Mouse (Mus musculus): ENCODE measurements around the gene Prkch. TPM values are rescaled to one million over a fixed set of nuclear protein-coding genes. Genes with fewer than 3 reads are reported as not detected.

Gene Prkch
- polyA plus RNA-seq, 1 experiment from 2014 or later = 12.0 TPM

GRCm38 (mm10) chr12:73793216-73793615 lies 208.6 kb downstream of the Prkch start:
- Histone ChIP-seq H3K27me3 (ENCODE audit: control insufficient read depth, insufficient read depth, low read depth, low read length) (no peaks in the 10 kb centered on the region), H3K4me2 (ENCODE audit: low read depth, low read length) (no peak overlapping the region), H3K27ac (ENCODE audit: low read length) (no peak overlapping the region), H3K9ac (ENCODE audit: low read length) (no peak overlapping the region), H3K4me3 (ENCODE audit: low read length) (no peak overlapping the region), H3K36me3 (ENCODE audit: control insufficient read depth, insufficient read depth, low read length) (no peaks in the 10 kb centered on the region), H3K4me1 (replicated peaks; ENCODE audit: control insufficient read depth, insufficient read depth, low read length) (peaks cover 27% of the 10 kb centered on the region), H3K9me3 (ENCODE audit: control insufficient read depth, low read length) (no peaks in the 10 kb centered on the region)
- WGBS = 55% methylated on average over 13 of the region's 13 CpGs
- ATAC-seq (ENCODE audit: low read depth) = no peak

GRCm38 (mm10) chr12:73793744-73794143 lies 209.1 kb downstream of the Prkch start:
- peak overlapping the region; percentile 71 for H3K27ac ChIP-seq (ENCODE audit: low read length)
- H3K27me3 ChIP-seq (ENCODE audit: control insufficient read depth, insufficient read depth, low read depth, low read length) = no peaks in the 10 kb centered on the region
- H3K4me3 ChIP-seq (ENCODE audit: low read length) = no peak overlapping the region
- peak overlapping the region; percentile 31; the same call in 1 of the 2 replicates for H3K4me2 ChIP-seq (ENCODE audit: low read depth, low read length)
- no peaks in the 10 kb centered on the region for H3K36me3 ChIP-seq (ENCODE audit: control insufficient read depth, insufficient read depth, low read length)
- H3K9ac ChIP-seq (ENCODE audit: low read length) = no peak overlapping the region
- H3K9me3 ChIP-seq (ENCODE audit: control insufficient read depth, low read length) = no peaks in the 10 kb centered on the region
- H3K4me1 ChIP-seq (replicated peaks; ENCODE audit: control insufficient read depth, insufficient read depth, low read length) = peaks cover 27% of the 10 kb centered on the region
- 19% methylated on average over 5 of the region's 5 CpGs for WGBS
- no peak for ATAC-seq (ENCODE audit: low read depth)

- Histone ChIP-seq H3K4me3 (ENCODE audit: low read length) (0 out of 2 replicates have a peak overlapping the region, but pooled peaks have one; percentile 3), H3K27me3 (ENCODE audit: control insufficient read depth, insufficient read depth, low read depth, low read length) (no peaks in the 10 kb centered on the region), H3K9ac (ENCODE audit: low read length) (0 out of 2 replicates have a peak overlapping the region, but pooled peaks have one; percentile 2), H3K27ac (ENCODE audit: low read length) (peak overlapping the region; percentile 71), H3K4me2 (ENCODE audit: low read depth, low read length) (peak overlapping the region; percentile 31), H3K4me1 (replicated peaks; ENCODE audit: control insufficient read depth, insufficient read depth, low read length) (peaks cover 24% of the 10 kb centered on the region), H3K36me3 (ENCODE audit: control insufficient read depth, insufficient read depth, low read length) (no peaks in the 10 kb centered on the region), H3K9me3 (ENCODE audit: control insufficient read depth, low read length) (no peaks in the 10 kb centered on the region)
- ATAC-seq (ENCODE audit: low read depth) = peak; percentile 88
- WGBS = 21% methylated on average over 17 of the region's 17 CpGs
Observed at GRCm38 (mm10) chr12:73794151-73794883, 209.7 kb downstream of the Prkch start.

- ATAC-seq (ENCODE audit: low read depth) = no peak
- no peak overlapping the region for H3K4me2 ChIP-seq (ENCODE audit: low read depth, low read length)
- H3K4me1 ChIP-seq (replicated peaks; ENCODE audit: control insufficient read depth, insufficient read depth, low read length) = peaks cover 10% of the 10 kb centered on the region
- no peak overlapping the region for H3K9ac ChIP-seq (ENCODE audit: low read length)
- H3K4me3 ChIP-seq (ENCODE audit: low read length) = no peak overlapping the region
- no peaks in the 10 kb centered on the region for H3K36me3 ChIP-seq (ENCODE audit: control insufficient read depth, insufficient read depth, low read length)
- H3K27ac ChIP-seq (ENCODE audit: low read length) = no peak overlapping the region
- WGBS = 78% methylated on average over 5 of the region's 5 CpGs
- H3K9me3 ChIP-seq (ENCODE audit: control insufficient read depth, low read length) = no peaks in the 10 kb centered on the region
- no peaks in the 10 kb centered on the region for H3K27me3 ChIP-seq (ENCODE audit: control insufficient read depth, insufficient read depth, low read depth, low read length)
Observed at GRCm38 (mm10) chr12:73799671-73800070, 215.1 kb downstream of the Prkch start.

GRCm38 (mm10) chr12:73800886-73801285 lies 216.3 kb downstream of the Prkch start:
- Histone ChIP-seq H3K9me3 (ENCODE audit: control insufficient read depth, low read length) (no peaks in the 10 kb centered on the region), H3K36me3 (ENCODE audit: control insufficient read depth, insufficient read depth, low read length) (no peaks in the 10 kb centered on the region), H3K4me1 (replicated peaks; ENCODE audit: control insufficient read depth, insufficient read depth, low read length) (peaks cover 4% of the 10 kb centered on the region; the same call in 1 of the 2 replicates), H3K9ac (ENCODE audit: low read length) (no peak overlapping the region), H3K27me3 (ENCODE audit: control insufficient read depth, insufficient read depth, low read depth, low read length) (no peaks in the 10 kb centered on the region), H3K27ac (ENCODE audit: low read length) (no peak overlapping the region), H3K4me3 (ENCODE audit: low read length) (no peak overlapping the region), H3K4me2 (ENCODE audit: low read depth, low read length) (no peak overlapping the region)
- 25% methylated on average over 3 of the region's 3 CpGs for WGBS
- ATAC-seq (ENCODE audit: low read depth) = peak; percentile 28; the same call in 1 of the 2 replicates

- 88% methylated on average over 8 of the region's 8 CpGs for WGBS
- Histone ChIP-seq H3K9ac (ENCODE audit: low read length) (no peak overlapping the region), H3K27me3 (ENCODE audit: control insufficient read depth, insufficient read depth, low read depth, low read length) (no peaks in the 10 kb centered on the region), H3K4me3 (ENCODE audit: low read length) (no peak overlapping the region), H3K4me1 (replicated peaks; ENCODE audit: control insufficient read depth, insufficient read depth, low read length) (peaks cover 4% of the 10 kb centered on the region; the same call in 1 of the 2 replicates), H3K27ac (ENCODE audit: low read length) (no peak overlapping the region), H3K4me2 (ENCODE audit: low read depth, low read length) (no peak overlapping the region), H3K36me3 (ENCODE audit: control insufficient read depth, insufficient read depth, low read length) (no peaks in the 10 kb centered on the region), H3K9me3 (ENCODE audit: control insufficient read depth, low read length) (no peaks in the 10 kb centered on the region)
- ATAC-seq (ENCODE audit: low read depth) = no peak
Observed at GRCm38 (mm10) chr12:73801845-73802244, 217.2 kb downstream of the Prkch start.

GRCm38 (mm10) chr12:73802379-73803057 lies 217.9 kb downstream of the Prkch start:
- no peaks in the 10 kb centered on the region for H3K36me3 ChIP-seq (ENCODE audit: control insufficient read depth, insufficient read depth, low read length)
- H3K27me3 ChIP-seq (ENCODE audit: control insufficient read depth, insufficient read depth, low read depth, low read length) = no peaks in the 10 kb centered on the region
- H3K9me3 ChIP-seq (ENCODE audit: control insufficient read depth, low read length) = no peaks in the 10 kb centered on the region
- H3K9ac ChIP-seq (ENCODE audit: low read length) = no peak overlapping the region
- no peak overlapping the region for H3K4me2 ChIP-seq (ENCODE audit: low read depth, low read length)
- no peak overlapping the region for H3K27ac ChIP-seq (ENCODE audit: low read length)
- WGBS = 64% methylated on average over 10 of the region's 10 CpGs
- peaks cover 4% of the 10 kb centered on the region; the same call in 1 of the 2 replicates for H3K4me1 ChIP-seq (replicated peaks; ENCODE audit: control insufficient read depth, insufficient read depth, low read length)
- no peak for ATAC-seq (ENCODE audit: low read depth)
- H3K4me3 ChIP-seq (ENCODE audit: low read length) = no peak overlapping the region

GRCm38 (mm10) chr12:73803946-73804345 lies 219.3 kb downstream of the Prkch start:
- Histone ChIP-seq H3K4me2 (ENCODE audit: low read depth, low read length) (no peak overlapping the region), H3K9me3 (ENCODE audit: control insufficient read depth, low read length) (no peaks in the 10 kb centered on the region), H3K4me3 (ENCODE audit: low read length) (no peak overlapping the region), H3K27me3 (ENCODE audit: control insufficient read depth, insufficient read depth, low read depth, low read length) (no peaks in the 10 kb centered on the region), H3K4me1 (replicated peaks; ENCODE audit: control insufficient read depth, insufficient read depth, low read length) (peaks cover 4% of the 10 kb centered on the region; the same call in 1 of the 2 replicates), H3K36me3 (ENCODE audit: control insufficient read depth, insufficient read depth, low read length) (no peaks in the 10 kb centered on the region), H3K9ac (ENCODE audit: low read length) (no peak overlapping the region), H3K27ac (ENCODE audit: low read length) (no peak overlapping the region)
- 82% methylated on average over 4 of the region's 4 CpGs for WGBS
- ATAC-seq (ENCODE audit: low read depth) = no peak

- no peaks in the 10 kb centered on the region for H3K36me3 ChIP-seq (ENCODE audit: control insufficient read depth, insufficient read depth, low read length)
- H3K27me3 ChIP-seq (ENCODE audit: control insufficient read depth, insufficient read depth, low read depth, low read length) = no peaks in the 10 kb centered on the region
- H3K4me2 ChIP-seq (ENCODE audit: low read depth, low read length) = no peak overlapping the region
- H3K9me3 ChIP-seq (ENCODE audit: control insufficient read depth, low read length) = no peaks in the 10 kb centered on the region
- peaks cover 13% of the 10 kb centered on the region for H3K4me1 ChIP-seq (replicated peaks; ENCODE audit: control insufficient read depth, insufficient read depth, low read length)
- no peak overlapping the region for H3K27ac ChIP-seq (ENCODE audit: low read length)
- ATAC-seq (ENCODE audit: low read depth) = no peak
- WGBS = 48% methylated on average over 3 of the region's 3 CpGs
- H3K4me3 ChIP-seq (ENCODE audit: low read length) = no peak overlapping the region
- no peak overlapping the region for H3K9ac ChIP-seq (ENCODE audit: low read length)
Observed at GRCm38 (mm10) chr12:73805541-73805940, 220.9 kb downstream of the Prkch start.
